Mouse (Mus musculus) hindbrain, postnatal 0 days (tissue): ENCODE measurements around the gene Kcnf1. TPM values are rescaled to one million over a fixed set of nuclear protein-coding genes. Genes with fewer than 3 reads are reported as not detected.

Experiments
- ATAC-seq: fragments of 200-750 bp; cut with Nextera tagmentation; 2 replicates; pipeline ENCODE4 v1.8.0; 2017; ENCODE audit warnings: mild to moderate bottlenecking, moderate TSS enrichment, moderate library complexity
- DNase-seq: peaks from one replicate; pipeline ENCODE4 v3.0.0-alpha.2; 2015; ENCODE audit warnings: low spot score
- H3K27ac ChIP-seq: fragments of 300-500 bp; sonication (generic); 2 replicates; pipeline ENCODE4 v1.5.1; 2014; ENCODE audit warnings: mild to moderate bottlenecking
- H3K27me3 ChIP-seq: fragments of 300-500 bp; sonication (generic); 2 replicates; pipeline ENCODE4 v1.6.1; 2014; ENCODE audit warnings: low read length, mixed read lengths; ENCODE audit not compliant: insufficient read depth
- H3K36me3 ChIP-seq: fragments of 300-500 bp; sonication (generic); 2 replicates; pipeline ENCODE4 v1.6.1; 2014; ENCODE audit warnings: low read length, mixed read lengths; ENCODE audit not compliant: insufficient read depth
- H3K4me1 ChIP-seq: fragments of 300-500 bp; sonication (generic); 2 replicates; pipeline ENCODE4 v1.6.1; 2014; ENCODE audit warnings: antibody characterized with exemption, low read length, mixed read lengths; ENCODE audit not compliant: insufficient read depth
- H3K4me2 ChIP-seq: fragments of 300-500 bp; sonication (generic); 2 replicates; pipeline ENCODE4 v1.6.1; 2014; ENCODE audit warnings: low read depth, mild to moderate bottlenecking, low read length, moderate library complexity, mixed read lengths
- H3K4me3 ChIP-seq: fragments of 300-500 bp; sonication (generic); 2 replicates; pipeline ENCODE4 v1.5.1; 2014; ENCODE audit warnings: low read length
- H3K9ac ChIP-seq: fragments of 300-500 bp; sonication (generic); replicated peaks from 2 replicates; pipeline ENCODE4 v1.6.1; 2014; ENCODE audit warnings: mild to moderate bottlenecking, low read length, moderate library complexity, mixed read lengths
- H3K9me3 ChIP-seq: fragments of 300-500 bp; sonication (generic); 2 replicates; pipeline ENCODE4 v1.6.1; 2016; ENCODE audit warnings: low read length, mixed read lengths
- CTCF ChIP-seq: IDR thresholded peaks from 2 replicates; pipeline ENCODE4 v1.5.1; 2016; ENCODE audit warnings: antibody characterized with exemption, control low read depth, low read depth
- WGBS: fragments of 180-500 bp; shearing (Covaris S2); extraction: QIAGEN DNeasy Blood & Tissue Kit; methylation state at CpG from one replicate; pipeline ENCODE4 v1.1.7; 2014; 5-methylcytosine and 5-hydroxymethylcytosine counted together
- polyA plus RNA-seq: library from polyadenylated mRNA; unstranded; fragments of >200 nt; fragmentation: Nextera tagmentation; extraction: Ambion mirVana; gene quantifications from 2 replicates; pipeline ENCODE4 v1.2.1, GENCODE M21; 2015
- total RNA-seq: library from RNA; depleted of rRNA; stranded (reverse); fragments of >200 nt; gene quantifications from 2 replicates; pipeline ENCODE4 v1.2.3, GENCODE M21; 2014

Gene Kcnf1
- total and polyA plus RNA-seq, 2 experiments from 2014 or later, result 3.3 to 10.5 TPM

- 93% methylated on average over 7 of the region's 7 CpGs for WGBS
- TF ChIP-seq CTCF, result no peak
- Histone ChIP-seq H3K4me1 (no peaks in the 10 kb centered on the region), H3K27me3 (no peaks in the 10 kb centered on the region), H3K4me3 (no peak overlapping the region), H3K9me3 (no peaks in the 10 kb centered on the region), H3K27ac (no peak overlapping the region), H3K9ac (no peak overlapping the region), H3K4me2 (no peak overlapping the region), H3K36me3 (no peaks in the 10 kb centered on the region)
- ATAC-seq (no peak), DNase-seq (no peak)
These were observed 39.1 kb upstream of the Kcnf1 start for GRCm38 (mm10) chr12:17215751-17216150.

GRCm38 (mm10) chr12:17202492-17203322 lies 26.0 kb upstream of the Kcnf1 start:
- 48% methylated on average over 13 of the region's 13 CpGs for WGBS
- Histone ChIP-seq H3K27ac (no peak overlapping the region), H3K4me2 (no peak overlapping the region), H3K4me3 (no peak overlapping the region), H3K4me1 (no peaks in the 10 kb centered on the region), H3K27me3 (no peaks in the 10 kb centered on the region), H3K9me3 (no peaks in the 10 kb centered on the region), H3K9ac (no peak overlapping the region), H3K36me3 (no peaks in the 10 kb centered on the region)
- ATAC-seq (no peak), DNase-seq (no peak)
- TF ChIP-seq CTCF, result no peak

- Histone ChIP-seq H3K4me1 (no peaks in the 10 kb centered on the region), H3K36me3 (no peaks in the 10 kb centered on the region), H3K27me3 (no peaks in the 10 kb centered on the region), H3K4me3 (no peak overlapping the region), H3K9me3 (no peaks in the 10 kb centered on the region), H3K27ac (no peak overlapping the region), H3K4me2 (no peak overlapping the region), H3K9ac (no peak overlapping the region)
- no peak for DNase-seq
- 94% methylated on average over 5 of the region's 5 CpGs for WGBS
- ATAC-seq, result no peak
- no peak for TF ChIP-seq CTCF
These were observed 21.9 kb upstream of the Kcnf1 start for GRCm38 (mm10) chr12:17198621-17199020.

GRCm38 (mm10) chr12:17194140-17194539 lies 17.5 kb upstream of the Kcnf1 start:
- H3K4me1 ChIP-seq, result no peaks in the 10 kb centered on the region
- H3K36me3 ChIP-seq, result no peaks in the 10 kb centered on the region
- H3K27ac ChIP-seq, result no peak overlapping the region
- H3K27me3 ChIP-seq, result no peaks in the 10 kb centered on the region
- 94% methylated on average over 6 of the region's 6 CpGs for WGBS
- H3K4me3 ChIP-seq, result no peak overlapping the region
- TF ChIP-seq CTCF, result no peak
- H3K4me2 ChIP-seq, result no peak overlapping the region
- ATAC-seq (no peak), DNase-seq (no peak)
- no peak overlapping the region for H3K9ac ChIP-seq
- no peaks in the 10 kb centered on the region for H3K9me3 ChIP-seq

- Histone ChIP-seq H3K4me3 (no peak overlapping the region), H3K9me3 (no peaks in the 10 kb centered on the region), H3K4me1 (no peaks in the 10 kb centered on the region), H3K27me3 (no peaks in the 10 kb centered on the region), H3K27ac (no peak overlapping the region), H3K4me2 (no peak overlapping the region), H3K9ac (no peak overlapping the region), H3K36me3 (no peaks in the 10 kb centered on the region)
- ATAC-seq (no peak), DNase-seq (no peak)
- WGBS, result 92% methylated on average over 1 of the region's 1 CpGs
- no peak for TF ChIP-seq CTCF
These were observed 16.6 kb upstream of the Kcnf1 start for GRCm38 (mm10) chr12:17193311-17193710.

- Histone ChIP-seq H3K9ac (no peak overlapping the region), H3K27me3 (no peaks in the 10 kb centered on the region), H3K36me3 (no peaks in the 10 kb centered on the region), H3K4me3 (no peak overlapping the region), H3K4me1 (no peaks in the 10 kb centered on the region), H3K27ac (no peak overlapping the region), H3K4me2 (no peak overlapping the region), H3K9me3 (no peaks in the 10 kb centered on the region)
- TF ChIP-seq CTCF, result no peak
- 89% methylated on average over 2 of the region's 2 CpGs for WGBS
- no peak for DNase-seq
- ATAC-seq, result no peak
These were observed 16.2 kb upstream of the Kcnf1 start for GRCm38 (mm10) chr12:17192887-17193286.

GRCm38 (mm10) chr12:17184303-17184775 lies 7.7 kb upstream of the Kcnf1 start:
- Histone ChIP-seq H3K27me3 (no peaks in the 10 kb centered on the region), H3K4me3 (no peak overlapping the region), H3K36me3 (no peaks in the 10 kb centered on the region), H3K9ac (no peak overlapping the region), H3K4me1 (no peaks in the 10 kb centered on the region), H3K4me2 (0 out of 2 replicates have a peak overlapping the region, but pooled peaks have one; percentile 6), H3K27ac (no peak overlapping the region), H3K9me3 (no peaks in the 10 kb centered on the region)
- WGBS, result 32% methylated on average over 7 of the region's 7 CpGs
- DNase-seq (no peak), ATAC-seq (peak; percentile 43; the same call in 1 of the 2 replicates)
- no peak for TF ChIP-seq CTCF
